Mouse (Mus musculus): ENCODE results near the gene Dusp7. TPM values are rescaled to one million over a fixed set of nuclear protein-coding genes. Genes with fewer than 3 reads are reported as not detected.
A peak's percentile ranks its signal among the peaks of the same experiment; 100 is the strongest.

The Dusp7 gene
- polyA plus RNA-seq, 1 experiment from 2014 or later, result 40.5 TPM

DNA sequence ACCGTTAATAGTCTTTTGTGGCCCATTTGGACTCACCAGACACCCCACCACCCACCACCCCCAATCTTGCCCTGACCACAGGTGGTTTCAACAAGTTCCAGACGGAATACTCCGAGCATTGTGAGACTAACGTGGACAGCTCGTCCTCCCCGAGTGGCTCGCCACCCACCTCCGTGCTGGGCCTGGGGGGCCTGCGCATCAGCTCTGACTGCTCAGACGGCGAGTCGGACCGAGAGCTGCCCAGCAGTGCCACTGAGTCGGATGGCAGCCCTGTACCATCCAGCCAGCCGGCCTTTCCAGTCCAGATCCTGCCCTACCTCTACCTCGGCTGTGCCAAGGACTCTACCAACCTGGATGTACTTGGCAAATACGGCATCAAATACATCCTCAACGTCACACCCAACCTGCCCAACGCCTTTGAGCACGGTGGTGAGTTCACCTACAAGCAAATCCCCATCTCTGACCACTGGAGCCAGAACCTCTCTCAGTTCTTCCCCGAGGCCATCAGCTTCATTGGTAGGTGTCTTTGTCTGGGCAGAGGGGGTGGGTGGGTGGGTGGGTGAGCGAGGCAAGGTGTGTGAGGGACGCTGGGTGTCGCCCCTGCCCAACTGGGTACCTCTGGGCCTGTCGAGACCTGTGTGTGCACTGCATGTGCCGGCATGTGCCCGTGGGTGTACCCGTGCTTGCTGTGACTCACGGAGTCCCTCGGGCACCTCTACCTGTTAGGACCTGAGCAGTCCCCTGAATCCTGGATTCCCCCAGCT lies 2.4 kb downstream of the Dusp7 start:
- ATAC-seq (ENCODE audit: low FRiP score, low read depth), result no peak
- Histone ChIP-seq H3K36me3 (peaks cover 51% of the 10 kb centered on the region), H3K27ac (peak overlapping the region; percentile 99; the same call in 1 of the 2 replicates), H3K9ac (peak overlapping the region; percentile 100), H3K9me3 (no peaks in the 10 kb centered on the region), H3K4me3 (peak overlapping the region; percentile 98), H3K4me1 (peaks cover 64% of the 10 kb centered on the region), H3K4me2 (replicated peaks) (peak overlapping the region; percentile 95), H3K27me3 (no peaks in the 10 kb centered on the region)
- 52% methylated on average over 30 of the region's 30 CpGs for WGBS

DNA sequence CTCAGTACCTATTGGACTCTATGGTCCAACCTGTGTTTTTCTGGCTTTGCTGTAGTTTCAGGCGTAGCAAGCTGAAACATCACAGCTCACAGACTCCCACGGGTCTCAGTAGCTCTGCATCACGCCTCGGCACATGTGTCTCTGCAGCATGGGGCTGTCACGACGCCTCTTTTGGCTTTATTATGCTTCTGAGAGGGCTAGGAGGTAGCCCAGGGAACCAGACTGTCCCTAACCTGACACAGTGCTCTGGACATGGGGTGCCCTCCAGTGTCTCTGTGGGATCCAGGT lies 2.9 kb downstream of the Dusp7 start:
- peaks cover 53% of the 10 kb centered on the region for H3K36me3 ChIP-seq
- no peaks in the 10 kb centered on the region for H3K9me3 ChIP-seq
- peaks cover 60% of the 10 kb centered on the region for H3K4me1 ChIP-seq
- WGBS, result 9% methylated on average over 6 of the region's 6 CpGs
- H3K9ac ChIP-seq, result peak overlapping the region; percentile 100
- ATAC-seq (ENCODE audit: low FRiP score, low read depth), result no peak
- no peaks in the 10 kb centered on the region for H3K27me3 ChIP-seq
- H3K27ac ChIP-seq, result peak overlapping the region; percentile 73
- peak overlapping the region; percentile 98 for H3K4me3 ChIP-seq
- peak overlapping the region; percentile 95 for H3K4me2 ChIP-seq (replicated peaks)

DNA sequence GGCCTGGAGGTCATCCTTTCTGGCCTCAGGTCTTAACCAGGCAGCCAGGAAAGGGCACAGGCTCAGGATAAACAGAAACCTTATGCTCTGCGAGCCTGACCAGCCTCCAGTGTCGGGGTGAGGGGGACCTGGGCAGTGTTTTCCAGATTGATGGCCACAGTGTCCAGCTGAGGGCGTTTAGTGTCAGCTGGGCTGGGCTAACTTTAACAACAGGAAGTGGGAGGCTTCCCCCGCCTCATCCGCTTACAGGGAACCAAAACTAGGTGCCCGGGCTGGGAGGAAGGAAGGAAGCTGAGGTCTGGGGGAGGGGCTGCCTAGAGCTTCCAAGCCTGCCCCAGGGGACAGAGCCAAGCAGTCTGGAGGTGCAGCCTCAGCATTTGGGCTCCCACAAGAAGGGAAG lies 3.3 kb downstream of the Dusp7 start:
- Histone ChIP-seq H3K4me3 (peak overlapping the region; percentile 98), H3K27me3 (no peaks in the 10 kb centered on the region), H3K9ac (peak overlapping the region; percentile 100), H3K27ac (peak overlapping the region; percentile 73), H3K9me3 (no peaks in the 10 kb centered on the region), H3K4me2 (replicated peaks) (peak overlapping the region; percentile 95), H3K36me3 (peaks cover 57% of the 10 kb centered on the region), H3K4me1 (peaks cover 55% of the 10 kb centered on the region)
- ATAC-seq (ENCODE audit: low FRiP score, low read depth), result no peak
- 7% methylated on average over 6 of the region's 6 CpGs for WGBS

DNA sequence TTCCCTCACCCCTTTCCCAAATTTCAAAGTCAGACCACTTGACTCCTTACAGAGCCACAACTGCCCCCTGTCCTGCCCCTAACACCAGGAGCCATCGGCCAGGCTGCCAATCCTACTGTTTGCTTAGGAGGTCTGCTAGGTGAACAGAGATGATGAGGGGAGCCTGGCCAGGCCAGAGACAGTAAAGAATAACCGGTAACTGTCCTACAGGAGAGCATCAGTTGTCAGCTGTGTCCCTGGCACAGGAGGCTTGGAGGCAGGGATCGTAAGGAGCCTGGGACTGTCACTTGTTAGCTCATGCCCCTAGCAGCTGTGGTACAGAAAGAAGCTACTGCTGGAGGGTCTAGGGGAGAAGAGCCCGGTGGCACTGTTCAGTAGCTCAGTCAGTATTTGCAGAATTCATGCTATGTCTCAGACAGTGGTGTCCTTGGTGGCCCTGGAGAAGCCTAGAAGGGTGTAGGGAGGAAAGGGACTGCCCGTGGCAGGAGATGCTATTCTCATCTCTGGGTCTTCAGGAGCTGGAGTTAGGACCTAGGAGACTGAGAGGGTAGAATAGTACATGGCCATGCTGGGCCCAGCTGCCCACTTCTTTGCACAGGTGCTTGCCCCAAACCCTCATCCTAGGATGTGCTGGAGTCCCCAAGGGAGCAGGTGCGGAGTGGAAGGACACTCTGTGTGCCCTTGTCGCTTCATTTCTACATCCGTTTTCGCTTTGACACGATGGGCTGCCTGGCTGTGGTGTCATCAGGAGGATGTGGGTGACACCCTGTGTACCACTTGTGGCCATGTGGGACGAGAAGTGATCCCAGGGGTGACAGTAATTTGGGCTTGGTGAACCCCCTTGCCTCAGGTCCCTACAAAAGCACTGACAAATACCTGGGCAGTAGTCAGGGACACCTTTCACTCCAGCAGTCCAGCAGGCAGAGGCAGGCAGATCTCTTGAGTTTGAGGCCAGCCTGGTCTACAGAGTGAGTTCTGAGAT lies 4.3 kb downstream of the Dusp7 start:
- H3K27ac ChIP-seq, result 0 out of 2 replicates have a peak overlapping the region, but pooled peaks have one; percentile 73
- H3K9ac ChIP-seq, result peak overlapping the region; percentile 100
- no peak for ATAC-seq (ENCODE audit: low FRiP score, low read depth)
- no peaks in the 10 kb centered on the region for H3K9me3 ChIP-seq
- H3K4me1 ChIP-seq, result peaks cover 59% of the 10 kb centered on the region
- peaks cover 67% of the 10 kb centered on the region for H3K36me3 ChIP-seq
- WGBS, result 88% methylated on average over 11 of the region's 11 CpGs
- peak overlapping the region; percentile 95 for H3K4me2 ChIP-seq (replicated peaks)
- no peaks in the 10 kb centered on the region for H3K27me3 ChIP-seq
- H3K4me3 ChIP-seq, result peak overlapping the region; percentile 98

DNA sequence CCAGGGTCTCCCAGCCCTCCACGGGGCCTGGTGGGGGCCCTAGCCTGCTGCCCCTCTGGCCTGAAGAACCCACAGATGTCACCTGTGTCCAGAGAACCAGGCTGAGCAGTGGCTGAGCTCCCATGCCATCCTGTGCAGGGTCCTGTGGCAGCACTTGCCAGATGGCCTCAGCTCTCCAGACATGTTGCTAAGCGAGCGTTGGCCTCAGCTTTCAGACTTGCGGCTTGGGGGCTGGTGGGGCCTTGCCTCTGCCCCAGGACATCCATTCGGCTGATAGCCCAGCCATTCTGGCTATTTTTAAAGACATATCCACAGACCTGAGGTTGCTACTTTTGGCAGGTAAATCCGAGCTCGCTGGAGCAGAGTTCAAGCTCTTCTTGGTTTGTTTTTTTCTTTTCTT lies 5.5 kb downstream of the Dusp7 start:
- no peaks in the 10 kb centered on the region for H3K9me3 ChIP-seq
- peaks cover 79% of the 10 kb centered on the region for H3K36me3 ChIP-seq
- H3K27me3 ChIP-seq, result no peaks in the 10 kb centered on the region
- no peak overlapping the region for H3K4me3 ChIP-seq
- ATAC-seq (ENCODE audit: low FRiP score, low read depth), result no peak
- no peak overlapping the region for H3K4me2 ChIP-seq (replicated peaks)
- 82% methylated on average over 7 of the region's 7 CpGs for WGBS
- H3K9ac ChIP-seq, result 0 out of 2 replicates have a peak overlapping the region, but pooled peaks have one; percentile 36
- no peak overlapping the region for H3K27ac ChIP-seq
- H3K4me1 ChIP-seq, result peaks cover 67% of the 10 kb centered on the region

DNA sequence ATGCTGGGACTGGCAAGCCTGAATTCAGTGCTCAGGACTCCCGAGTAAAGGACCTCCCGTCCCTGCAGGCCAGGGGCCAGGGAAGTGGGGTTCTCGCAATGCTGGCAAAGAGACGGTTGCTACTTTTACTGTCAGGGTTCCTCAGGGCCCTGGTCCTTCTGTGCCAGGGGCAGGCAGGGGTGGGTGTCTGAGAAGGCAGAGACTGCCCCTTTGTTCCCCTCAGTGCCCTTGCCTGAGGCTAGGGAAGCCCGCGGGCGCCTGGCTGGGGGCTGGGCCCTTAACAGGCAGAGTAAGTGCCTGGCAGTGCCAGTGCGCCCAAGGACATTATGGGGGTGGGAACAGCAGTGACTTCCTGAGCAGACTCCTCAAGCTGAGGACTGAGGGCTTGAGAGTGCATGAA lies 8.8 kb downstream of the Dusp7 start:
- H3K27ac ChIP-seq, result peak overlapping the region; percentile 39; the same call in 1 of the 2 replicates
- WGBS, result 91% methylated on average over 8 of the region's 8 CpGs
- no peaks in the 10 kb centered on the region for H3K27me3 ChIP-seq
- H3K4me1 ChIP-seq, result peaks cover 54% of the 10 kb centered on the region
- H3K9me3 ChIP-seq, result no peaks in the 10 kb centered on the region
- H3K9ac ChIP-seq, result no peak overlapping the region
- no peak overlapping the region for H3K4me3 ChIP-seq
- no peak overlapping the region for H3K4me2 ChIP-seq (replicated peaks)
- peaks cover 68% of the 10 kb centered on the region for H3K36me3 ChIP-seq
- no peak for ATAC-seq (ENCODE audit: low FRiP score, low read depth)

DNA sequence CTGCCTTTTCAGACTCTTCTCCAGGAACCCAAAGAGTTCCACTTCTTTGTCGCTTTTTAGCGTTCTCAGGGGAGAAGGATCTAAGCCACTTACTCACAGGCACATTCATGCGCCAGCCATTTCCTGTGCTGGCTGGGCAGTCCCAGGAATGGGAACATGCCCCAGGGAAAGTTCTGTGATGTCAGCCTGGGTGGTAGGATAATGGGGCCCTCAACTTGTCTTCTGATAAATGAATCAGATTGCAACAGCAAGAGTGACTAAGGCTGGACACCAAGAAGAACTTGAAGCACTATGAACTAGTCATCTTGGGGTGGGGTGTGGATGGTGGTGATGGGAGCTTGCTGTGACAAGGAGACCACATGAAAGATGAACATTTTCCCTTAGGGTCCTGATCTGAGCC lies 9.6 kb downstream of the Dusp7 start:
- peaks cover 48% of the 10 kb centered on the region for H3K4me1 ChIP-seq
- 58% methylated on average over 3 of the region's 3 CpGs for WGBS
- peaks cover 60% of the 10 kb centered on the region for H3K36me3 ChIP-seq
- peak overlapping the region; percentile 39; the same call in 1 of the 2 replicates for H3K27ac ChIP-seq
- H3K4me3 ChIP-seq, result no peak overlapping the region
- no peak overlapping the region for H3K9ac ChIP-seq
- no peak for ATAC-seq (ENCODE audit: low FRiP score, low read depth)
- no peaks in the 10 kb centered on the region for H3K9me3 ChIP-seq
- H3K4me2 ChIP-seq (replicated peaks), result no peak overlapping the region
- no peaks in the 10 kb centered on the region for H3K27me3 ChIP-seq

DNA sequence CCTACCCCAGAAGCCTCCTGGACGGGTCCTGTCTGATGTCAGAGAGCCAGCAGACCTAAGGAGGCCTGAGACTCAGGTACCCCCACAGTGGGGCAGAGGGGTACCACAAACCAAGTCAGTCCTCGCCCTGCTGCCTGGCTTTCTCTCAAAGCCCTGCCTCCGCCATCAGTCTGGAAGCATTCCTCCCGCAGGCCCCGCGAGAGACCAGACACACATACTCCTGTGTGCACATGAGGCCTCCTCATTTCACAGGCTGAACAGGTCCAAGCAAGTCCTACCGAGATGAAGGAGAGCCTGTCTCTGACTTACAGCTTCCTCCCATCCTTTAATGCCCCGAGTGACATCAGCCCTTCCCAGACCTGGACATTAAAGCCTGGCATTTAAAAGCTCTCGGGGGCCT lies 10.3 kb downstream of the Dusp7 start:
- WGBS, result 57% methylated on average over 9 of the region's 9 CpGs
- H3K36me3 ChIP-seq, result peaks cover 53% of the 10 kb centered on the region
- ATAC-seq (ENCODE audit: low FRiP score, low read depth), result no peak
- no peak overlapping the region for H3K9ac ChIP-seq
- H3K4me3 ChIP-seq, result no peak overlapping the region
- H3K27me3 ChIP-seq, result no peaks in the 10 kb centered on the region
- peak overlapping the region; percentile 58; the same call in 1 of the 2 replicates for H3K27ac ChIP-seq
- H3K9me3 ChIP-seq, result no peaks in the 10 kb centered on the region
- peaks cover 48% of the 10 kb centered on the region for H3K4me1 ChIP-seq
- no peak overlapping the region for H3K4me2 ChIP-seq (replicated peaks)

DNA sequence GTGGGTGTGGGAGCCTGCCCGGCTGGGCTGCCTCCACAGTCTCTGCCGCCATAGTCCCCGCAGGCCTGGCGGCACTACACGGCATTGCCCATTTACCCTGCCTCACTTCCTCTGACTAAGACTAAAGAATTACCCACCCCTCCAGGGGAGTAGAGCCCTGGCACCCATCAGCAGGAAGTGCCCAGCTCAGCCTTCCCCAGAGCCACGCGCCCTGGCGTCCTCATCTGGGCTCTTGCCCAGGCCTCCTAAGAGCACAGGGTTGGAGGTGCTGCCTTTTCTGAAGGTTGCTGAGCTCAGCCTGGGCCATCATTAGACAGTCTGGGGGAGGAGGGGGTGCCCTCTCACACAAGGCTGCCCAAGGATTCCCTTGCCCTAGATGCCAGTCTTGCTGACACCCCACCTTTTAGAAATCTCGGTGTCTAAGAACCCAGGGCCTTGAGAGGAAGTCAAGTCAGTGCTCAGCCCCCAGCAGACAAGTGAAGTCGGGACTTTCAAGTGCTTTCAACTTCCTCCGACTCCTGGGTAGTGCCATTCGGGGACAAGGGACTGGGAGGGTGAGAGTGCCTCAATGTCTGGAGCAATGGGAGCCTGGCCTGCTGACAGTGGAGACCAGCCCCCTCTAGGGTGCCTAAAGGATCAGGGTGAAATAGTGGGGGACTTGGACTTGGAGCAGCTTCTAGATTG lies 17.9 kb downstream of the Dusp7 start:
- H3K4me1 ChIP-seq, result peaks cover 37% of the 10 kb centered on the region
- H3K4me3 ChIP-seq, result no peak overlapping the region
- H3K9me3 ChIP-seq, result no peaks in the 10 kb centered on the region; the same call in 1 of the 2 replicates
- no peak for ATAC-seq (ENCODE audit: low FRiP score, low read depth)
- no peak overlapping the region for H3K9ac ChIP-seq
- no peak overlapping the region for H3K4me2 ChIP-seq (replicated peaks)
- no peak overlapping the region for H3K27ac ChIP-seq
- no peaks in the 10 kb centered on the region for H3K27me3 ChIP-seq
- H3K36me3 ChIP-seq, result no peaks in the 10 kb centered on the region
- WGBS, result 87% methylated on average over 12 of the region's 12 CpGs

DNA sequence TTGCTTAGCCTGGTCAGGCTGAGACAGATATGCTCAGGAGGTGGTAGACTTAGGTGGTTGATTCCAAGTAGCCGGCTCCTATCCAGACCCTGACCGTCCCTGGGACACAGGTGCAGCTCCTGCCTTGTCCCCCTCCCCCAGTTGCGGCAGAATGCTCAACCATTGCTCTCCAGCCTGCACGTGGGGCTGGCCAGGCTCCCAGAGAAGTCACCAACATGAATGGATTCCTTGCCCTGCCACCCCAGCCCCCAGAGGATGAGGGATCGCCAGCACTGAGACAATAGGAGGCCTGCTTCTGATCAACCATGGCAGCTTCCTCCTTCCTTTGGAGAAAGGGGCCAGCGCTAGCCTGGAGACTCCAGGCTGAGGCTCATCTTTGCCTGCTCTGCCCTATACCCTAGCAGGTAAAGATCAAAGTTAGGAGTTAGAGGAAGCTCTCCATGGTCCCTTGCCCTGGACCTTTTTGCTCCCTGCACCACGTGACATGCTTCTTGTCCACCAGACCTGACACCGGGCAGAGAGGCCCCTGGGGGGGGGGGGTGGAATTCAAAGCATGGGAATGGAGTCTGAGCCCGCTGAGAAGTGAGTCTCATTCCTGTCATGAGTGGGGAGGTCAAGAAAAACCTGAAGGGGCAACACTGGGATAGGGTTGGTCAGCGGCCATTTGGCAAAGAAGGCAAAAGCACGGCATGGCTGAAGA lies 24.5 kb downstream of the Dusp7 start:
- no peak for ATAC-seq (ENCODE audit: low FRiP score, low read depth)
- Histone ChIP-seq H3K4me1 (peaks cover 35% of the 10 kb centered on the region), H3K4me3 (no peak overlapping the region), H3K27me3 (no peaks in the 10 kb centered on the region), H3K27ac (no peak overlapping the region), H3K9ac (no peak overlapping the region), H3K36me3 (no peaks in the 10 kb centered on the region), H3K4me2 (replicated peaks) (no peak overlapping the region), H3K9me3 (no peaks in the 10 kb centered on the region; the same call in 1 of the 2 replicates)
- WGBS, result 76% methylated on average over 11 of the region's 11 CpGs

DNA sequence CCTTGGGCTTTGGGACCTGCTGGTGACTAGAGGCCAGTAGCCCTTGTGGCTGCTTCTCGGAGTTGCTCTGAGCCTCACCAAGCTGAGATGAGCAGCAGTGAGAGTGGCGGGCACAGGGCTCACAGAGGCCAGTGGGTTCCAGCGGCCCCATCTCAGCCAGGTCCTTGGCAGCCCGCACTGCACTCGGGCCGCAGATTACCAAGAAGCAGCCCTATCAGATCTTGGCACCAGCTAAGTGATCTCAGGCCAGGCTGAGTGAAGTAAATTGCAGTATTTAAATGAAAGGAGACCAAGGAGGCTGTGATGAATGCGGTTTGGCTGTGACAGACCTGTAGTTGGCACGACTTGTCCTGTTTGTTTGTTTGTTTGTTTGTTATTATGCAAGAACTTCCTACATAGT lies 25.1 kb downstream of the Dusp7 start:
- no peak overlapping the region for H3K27ac ChIP-seq
- H3K9me3 ChIP-seq, result no peaks in the 10 kb centered on the region; the same call in 1 of the 2 replicates
- WGBS, result 94% methylated on average over 8 of the region's 8 CpGs
- H3K4me2 ChIP-seq (replicated peaks), result no peak overlapping the region
- H3K4me3 ChIP-seq, result no peak overlapping the region
- no peak overlapping the region for H3K9ac ChIP-seq
- no peaks in the 10 kb centered on the region for H3K36me3 ChIP-seq
- no peaks in the 10 kb centered on the region for H3K27me3 ChIP-seq
- peaks cover 35% of the 10 kb centered on the region for H3K4me1 ChIP-seq
- no peak for ATAC-seq (ENCODE audit: low FRiP score, low read depth)

All from limb, embryonic 13.5 days (tissue).